Mouse (Mus musculus) limb, embryonic 12.5 days (tissue): ENCODE results near the gene Atxn1. TPM values are rescaled to one million over a fixed set of nuclear protein-coding genes. Genes with fewer than 3 reads are reported as not detected.

Source experiments
- ATAC-seq: fragments of 200-750 bp; cut with Nextera tagmentation; 2 replicates; pipeline ENCODE4 v1.8.0; 2017; ENCODE audit warnings: low read depth, moderate TSS enrichment; ENCODE audit not compliant: insufficient number of reproducible peaks, insufficient read depth, low FRiP score, low TSS enrichment
- H3K27ac ChIP-seq: fragments of 300-500 bp; sonication (generic); 2 replicates; pipeline ENCODE4 v1.5.1; 2016; ENCODE audit warnings: mild to moderate bottlenecking, moderate library complexity
- H3K27me3 ChIP-seq: fragments of 300-500 bp; sonication (generic); 2 replicates; pipeline ENCODE4 v1.6.1; 2016; ENCODE audit warnings: mild to moderate bottlenecking, moderate library complexity
- H3K36me3 ChIP-seq: fragments of 300-500 bp; sonication (generic); 2 replicates; pipeline ENCODE4 v1.6.1; 2016; ENCODE audit warnings: mild to moderate bottlenecking, moderate library complexity
- H3K4me1 ChIP-seq: fragments of 300-500 bp; sonication (generic); replicated peaks from 2 replicates; pipeline ENCODE4 v1.6.1; 2016
- H3K4me2 ChIP-seq: fragments of 300-500 bp; sonication (generic); 2 replicates; pipeline ENCODE4 v1.6.1; 2016; ENCODE audit warnings: mild to moderate bottlenecking, moderate library complexity
- H3K4me3 ChIP-seq: fragments of 300-500 bp; sonication (generic); replicated peaks from 2 replicates; pipeline ENCODE4 v1.5.1; 2016; ENCODE audit warnings: mild to moderate bottlenecking
- H3K9ac ChIP-seq: fragments of 300-500 bp; sonication (generic); replicated peaks from 2 replicates; pipeline ENCODE4 v1.6.1; 2016; ENCODE audit warnings: mild to moderate bottlenecking, moderate library complexity
- H3K9me3 ChIP-seq: fragments of 300-500 bp; sonication (generic); 2 replicates; pipeline ENCODE4 v1.6.1; 2016; ENCODE audit warnings: mild to moderate bottlenecking, moderate library complexity
- WGBS: fragments of 180-500 bp; shearing (Covaris S2); methylation state at CpG from one replicate; pipeline ENCODE4 v1.1.7; 2016; 5-methylcytosine and 5-hydroxymethylcytosine counted together
- polyA plus RNA-seq: library from polyadenylated mRNA; unstranded; fragments of >200 nt; fragmentation: Nextera tagmentation; extraction: Ambion mirVana; gene quantifications from 2 replicates; pipeline ENCODE4 v1.2.1, GENCODE M21; 2016

The Atxn1 gene
- polyA plus RNA-seq, 1 experiment from 2014 or later, result 2.5 TPM

DNA sequence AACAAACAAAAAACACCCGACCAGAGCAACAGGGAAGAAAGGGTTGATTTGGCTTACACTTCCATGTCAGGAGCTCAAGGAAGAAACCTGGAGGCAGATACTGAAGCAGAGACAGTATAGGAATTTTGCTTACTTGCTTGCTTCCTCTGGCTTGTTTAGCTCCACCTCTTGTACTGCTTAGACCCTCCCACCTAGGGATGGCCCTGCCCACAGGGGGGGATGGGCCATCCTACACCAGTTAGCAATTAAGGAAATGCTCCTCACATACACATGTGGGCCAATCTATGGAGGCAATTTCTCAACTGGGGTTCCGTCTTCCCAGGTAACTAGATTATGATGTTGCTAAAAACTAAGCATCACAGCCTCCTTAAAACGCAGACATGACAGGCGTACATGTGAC, 39.5 kb downstream of the Atxn1 start:
- Histone ChIP-seq H3K4me1 (no peaks in the 10 kb centered on the region; the same call in 1 of the 2 replicates), H3K4me3 (no peak overlapping the region), H3K4me2 (no peak overlapping the region), H3K27me3 (no peaks in the 10 kb centered on the region), H3K27ac (no peak overlapping the region), H3K36me3 (no peaks in the 10 kb centered on the region), H3K9me3 (no peaks in the 10 kb centered on the region), H3K9ac (no peak overlapping the region)
- 76% methylated on average over 4 of the region's 4 CpGs for WGBS
- no peak for ATAC-seq

- Histone ChIP-seq H3K27me3 (no peaks in the 10 kb centered on the region), H3K27ac (no peak overlapping the region), H3K4me1 (no peaks in the 10 kb centered on the region; the same call in 1 of the 2 replicates), H3K4me2 (no peak overlapping the region), H3K4me3 (no peak overlapping the region), H3K9ac (no peak overlapping the region), H3K9me3 (no peaks in the 10 kb centered on the region), H3K36me3 (no peaks in the 10 kb centered on the region)
- ATAC-seq, result no peak
- WGBS, result 76% methylated on average over 7 of the region's 7 CpGs
Observed at GRCm38 (mm10) chr13:45924555-45924954, 40.3 kb downstream of the Atxn1 start.

- ATAC-seq, result no peak
- H3K9ac ChIP-seq, result no peak overlapping the region
- no peaks in the 10 kb centered on the region for H3K27me3 ChIP-seq
- no peaks in the 10 kb centered on the region; the same call in 1 of the 2 replicates for H3K4me1 ChIP-seq
- H3K27ac ChIP-seq, result no peak overlapping the region
- WGBS, result 100% methylated on average over 1 of the region's 1 CpGs
- H3K4me2 ChIP-seq, result no peak overlapping the region
- no peaks in the 10 kb centered on the region for H3K36me3 ChIP-seq
- H3K9me3 ChIP-seq, result no peaks in the 10 kb centered on the region
- no peak overlapping the region for H3K4me3 ChIP-seq
Observed at GRCm38 (mm10) chr13:45923086-45923485, 41.7 kb downstream of the Atxn1 start.

DNA sequence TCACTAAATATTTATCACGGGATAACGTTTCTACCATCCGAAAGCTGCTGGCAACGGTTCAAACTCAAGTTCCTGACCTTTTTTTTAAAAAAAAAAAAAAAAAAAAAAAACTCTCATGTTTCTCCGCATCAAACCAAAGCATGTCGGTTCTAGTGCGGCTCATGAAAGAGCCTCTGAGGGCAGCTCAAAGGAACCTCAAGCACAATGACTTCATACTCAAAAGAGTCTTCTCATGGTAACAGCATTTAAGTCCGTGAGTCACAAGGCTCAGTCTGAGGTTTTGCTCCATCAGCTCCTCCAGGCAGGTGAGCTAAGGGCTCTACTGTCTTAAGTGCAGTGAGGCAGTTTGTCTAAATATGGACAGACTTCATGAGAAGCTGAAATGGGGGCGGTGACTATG, 42.3 kb downstream of the Atxn1 start:
- Histone ChIP-seq H3K4me2 (no peak overlapping the region), H3K27me3 (no peaks in the 10 kb centered on the region), H3K9ac (no peak overlapping the region), H3K36me3 (no peaks in the 10 kb centered on the region), H3K27ac (no peak overlapping the region), H3K9me3 (no peaks in the 10 kb centered on the region), H3K4me3 (no peak overlapping the region), H3K4me1 (no peaks in the 10 kb centered on the region; the same call in 1 of the 2 replicates)
- 62% methylated on average over 9 of the region's 9 CpGs for WGBS
- no peak for ATAC-seq

- Histone ChIP-seq H3K4me1 (no peaks in the 10 kb centered on the region), H3K36me3 (no peaks in the 10 kb centered on the region), H3K27ac (no peak overlapping the region), H3K27me3 (no peaks in the 10 kb centered on the region), H3K9me3 (no peaks in the 10 kb centered on the region), H3K9ac (no peak overlapping the region), H3K4me2 (no peak overlapping the region), H3K4me3 (no peak overlapping the region)
- 92% methylated on average over 13 of the region's 15 CpGs for WGBS
- no peak for ATAC-seq
Observed at GRCm38 (mm10) chr13:45918956-45919711, 45.7 kb downstream of the Atxn1 start.

DNA sequence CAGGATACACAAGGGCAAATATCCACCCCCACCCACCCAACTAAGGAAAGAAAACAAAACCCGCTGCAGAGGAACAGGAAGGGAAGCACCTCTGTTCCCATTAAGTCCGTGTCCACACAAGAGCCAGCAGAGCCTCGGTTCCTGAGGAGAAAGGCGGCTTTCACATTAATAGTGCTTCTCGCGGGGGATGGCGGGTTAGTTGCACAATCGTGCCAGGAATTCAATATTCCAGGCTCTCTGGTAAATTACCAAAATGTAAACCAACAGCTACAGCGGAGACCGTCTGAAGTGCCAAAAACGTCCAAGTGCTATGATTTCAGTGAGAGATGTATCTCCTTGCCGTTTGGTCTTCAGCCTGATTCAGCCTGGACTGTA, 46.8 kb downstream of the Atxn1 start:
- Histone ChIP-seq H3K27ac (no peak overlapping the region), H3K9me3 (no peaks in the 10 kb centered on the region), H3K4me1 (no peaks in the 10 kb centered on the region), H3K9ac (no peak overlapping the region), H3K36me3 (no peaks in the 10 kb centered on the region), H3K4me2 (no peak overlapping the region), H3K27me3 (no peaks in the 10 kb centered on the region), H3K4me3 (no peak overlapping the region)
- ATAC-seq, result no peak
- 80% methylated on average over 12 of the region's 12 CpGs for WGBS

GRCm38 (mm10) chr13:45917058-45918005, 47.5 kb downstream of the Atxn1 start:
- H3K9ac ChIP-seq, result no peak overlapping the region
- WGBS, result 93% methylated on average over 21 of the region's 21 CpGs

DNA sequence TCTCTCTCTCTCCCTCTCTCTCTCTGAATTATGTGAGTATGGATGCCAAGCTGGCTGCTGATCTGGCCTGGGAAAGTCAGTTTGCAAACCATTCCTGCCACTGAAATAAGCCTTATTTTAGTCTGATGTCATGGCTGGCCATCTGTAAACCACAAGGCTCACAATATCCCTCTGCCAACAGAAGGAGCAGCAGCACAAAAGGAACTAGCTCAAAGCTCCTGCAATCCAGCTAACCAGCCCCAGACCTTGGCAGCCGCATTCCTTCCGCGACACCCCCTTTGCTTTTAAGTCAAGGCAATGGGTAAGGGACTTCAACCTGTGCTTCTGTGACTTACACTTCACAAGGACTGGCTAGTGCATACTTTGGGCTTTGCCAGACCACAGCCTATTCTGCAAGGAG, 48.9 kb downstream of the Atxn1 start:
- Histone ChIP-seq H3K4me1 (no peaks in the 10 kb centered on the region), H3K27ac (no peak overlapping the region), H3K4me2 (no peak overlapping the region), H3K9ac (no peak overlapping the region), H3K4me3 (no peak overlapping the region), H3K9me3 (no peaks in the 10 kb centered on the region), H3K36me3 (no peaks in the 10 kb centered on the region), H3K27me3 (no peaks in the 10 kb centered on the region)
- 86% methylated on average over 3 of the region's 3 CpGs for WGBS
- ATAC-seq, result no peak

More at GRCm38 (mm10) chr13:45917058-45918005, 47.5 kb downstream of the Atxn1 start:
- H3K4me3 ChIP-seq, result no peak overlapping the region
- no peak overlapping the region for H3K27ac ChIP-seq
- no peaks in the 10 kb centered on the region for H3K27me3 ChIP-seq
- ATAC-seq, result no peak
- H3K36me3 ChIP-seq, result no peaks in the 10 kb centered on the region
- no peaks in the 10 kb centered on the region for H3K4me1 ChIP-seq
- no peaks in the 10 kb centered on the region for H3K9me3 ChIP-seq
- H3K4me2 ChIP-seq, result no peak overlapping the region

GRCm38 (mm10) chr13:45915026-45915425, 49.8 kb downstream of the Atxn1 start:
- Histone ChIP-seq H3K9me3 (no peaks in the 10 kb centered on the region), H3K27me3 (no peaks in the 10 kb centered on the region), H3K27ac (no peak overlapping the region), H3K4me3 (no peak overlapping the region), H3K9ac (no peak overlapping the region), H3K4me1 (no peaks in the 10 kb centered on the region), H3K36me3 (no peaks in the 10 kb centered on the region), H3K4me2 (no peak overlapping the region)
- ATAC-seq, result no peak
- WGBS, result 65% methylated on average over 2 of the region's 2 CpGs

DNA sequence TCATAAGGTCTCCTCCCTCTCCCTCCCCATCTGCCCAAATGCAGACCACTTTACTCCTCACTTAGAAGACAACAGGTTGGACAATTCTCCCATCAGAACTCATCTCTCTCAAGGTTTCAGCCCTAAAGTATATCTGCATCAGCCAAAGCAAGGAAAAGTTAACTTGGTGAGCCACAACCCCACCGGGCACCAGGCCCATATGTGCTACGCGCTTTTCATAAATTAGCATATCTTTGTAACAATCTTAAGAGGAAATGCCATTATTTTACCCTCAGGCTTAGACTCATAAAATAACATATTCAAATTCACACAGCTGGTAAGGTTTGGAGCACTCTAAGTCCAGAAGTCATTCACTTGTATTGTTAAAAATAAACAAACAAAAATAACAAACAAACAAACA, 50.7 kb downstream of the Atxn1 start:
- Histone ChIP-seq H3K4me2 (no peak overlapping the region), H3K9me3 (no peaks in the 10 kb centered on the region), H3K27me3 (no peaks in the 10 kb centered on the region), H3K27ac (no peak overlapping the region), H3K36me3 (no peaks in the 10 kb centered on the region), H3K4me1 (no peaks in the 10 kb centered on the region), H3K4me3 (no peak overlapping the region), H3K9ac (no peak overlapping the region)
- no peak for ATAC-seq
- WGBS, result 85% methylated on average over 3 of the region's 3 CpGs

GRCm38 (mm10) chr13:45911848-45912247, 53.0 kb downstream of the Atxn1 start:
- no peaks in the 10 kb centered on the region for H3K36me3 ChIP-seq
- H3K4me3 ChIP-seq, result no peak overlapping the region
- no peak overlapping the region for H3K27ac ChIP-seq
- H3K27me3 ChIP-seq, result no peaks in the 10 kb centered on the region
- WGBS, result 74% methylated on average over 7 of the region's 7 CpGs
- ATAC-seq, result no peak
- H3K9me3 ChIP-seq, result no peaks in the 10 kb centered on the region
- H3K9ac ChIP-seq, result no peak overlapping the region
- no peak overlapping the region for H3K4me2 ChIP-seq
- no peaks in the 10 kb centered on the region for H3K4me1 ChIP-seq
